Mouse (Mus musculus): ENCODE measurements around the gene Gm21987.

Gm21987 gene

DNA sequence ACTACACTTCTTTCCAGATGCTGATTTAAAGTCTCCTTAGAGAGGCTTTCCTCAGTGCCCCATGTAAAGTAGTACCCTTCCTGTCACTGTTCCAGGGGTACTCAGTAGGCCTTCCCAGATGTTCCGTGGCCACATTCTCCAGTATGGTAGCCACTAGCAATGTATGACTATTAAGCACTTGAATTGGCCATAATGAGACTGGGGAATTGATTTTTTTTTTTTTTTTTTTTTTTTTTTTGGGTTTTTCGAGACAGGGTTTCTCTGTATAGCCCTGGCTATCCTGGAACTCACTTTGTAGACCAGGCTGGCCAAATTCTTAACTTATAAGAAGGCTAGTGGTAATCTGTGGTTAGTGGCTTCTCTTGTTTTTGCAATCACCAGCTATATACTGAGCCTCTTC is 3.0 kb downstream of the Gm21987 start:
- no peak for DNase-seq (ENCODE audit: low spot score)

DNA sequence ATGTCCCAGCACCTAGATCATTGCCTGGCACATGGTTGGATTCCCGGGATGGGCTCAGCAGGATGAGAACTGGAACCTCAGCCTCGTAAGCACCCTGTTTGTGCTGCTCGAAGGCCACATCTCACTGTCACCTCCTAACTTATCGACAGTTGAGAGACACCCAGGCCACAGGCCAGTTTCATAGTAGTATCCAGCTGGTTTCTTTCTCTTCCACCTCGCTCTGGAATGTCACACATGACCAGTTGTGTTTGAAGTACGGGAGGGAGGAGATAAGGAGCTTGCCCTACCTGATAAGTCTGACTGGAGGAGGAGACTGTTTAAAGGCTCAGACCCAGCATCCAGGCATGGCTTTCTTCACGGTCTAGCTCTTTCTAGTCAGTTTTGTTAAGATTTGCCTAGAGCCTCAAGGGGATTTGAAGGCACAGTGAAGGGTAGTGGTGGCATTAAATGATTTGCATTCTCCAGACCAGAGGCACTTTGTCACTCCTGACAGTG is 3.6 kb downstream of the Gm21987 start:
- DNase-seq (ENCODE audit: low spot score) = no peak

DNA sequence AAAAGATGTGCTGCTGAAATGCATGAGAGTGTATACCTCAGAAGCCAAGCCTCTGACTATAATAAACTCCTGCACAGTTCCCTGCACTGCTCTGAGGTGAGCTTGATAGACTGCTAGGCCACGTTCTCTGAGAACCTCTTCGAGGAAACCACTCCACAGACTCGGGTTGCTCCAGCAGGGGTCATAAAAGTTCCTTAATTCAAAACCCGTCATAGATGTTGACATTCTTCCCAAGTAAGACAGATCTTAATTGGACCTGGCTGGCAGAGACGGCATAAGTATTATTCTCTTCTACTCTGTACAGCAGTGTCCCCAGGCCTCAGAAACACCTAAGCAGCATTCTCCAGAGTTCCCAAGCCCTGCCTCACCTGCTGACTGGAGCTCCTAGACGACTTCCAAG is 4.1 kb downstream of the Gm21987 start:
- no peak for DNase-seq (ENCODE audit: low spot score)

DNA sequence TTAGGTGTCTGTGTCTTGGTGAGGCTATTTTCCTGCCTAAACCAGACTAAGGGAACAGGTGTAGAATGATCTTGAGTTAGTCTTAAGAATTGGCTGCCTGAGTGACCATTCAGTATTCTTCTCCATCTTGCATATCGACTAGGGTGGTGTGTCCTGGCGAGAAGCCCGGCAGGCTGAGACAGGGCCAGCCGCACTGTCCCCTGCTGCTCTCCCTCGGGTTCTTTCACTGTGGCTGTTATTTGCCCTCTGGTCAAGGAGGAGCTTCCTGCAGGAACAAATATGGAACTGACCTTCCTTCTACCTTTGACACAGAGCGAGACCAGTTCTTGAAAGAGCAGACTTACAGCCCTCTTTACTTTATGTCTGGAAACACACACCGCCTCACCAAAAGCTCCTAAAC is 5.2 kb downstream of the Gm21987 start:
- no peak for DNase-seq (ENCODE audit: low spot score)

DNA sequence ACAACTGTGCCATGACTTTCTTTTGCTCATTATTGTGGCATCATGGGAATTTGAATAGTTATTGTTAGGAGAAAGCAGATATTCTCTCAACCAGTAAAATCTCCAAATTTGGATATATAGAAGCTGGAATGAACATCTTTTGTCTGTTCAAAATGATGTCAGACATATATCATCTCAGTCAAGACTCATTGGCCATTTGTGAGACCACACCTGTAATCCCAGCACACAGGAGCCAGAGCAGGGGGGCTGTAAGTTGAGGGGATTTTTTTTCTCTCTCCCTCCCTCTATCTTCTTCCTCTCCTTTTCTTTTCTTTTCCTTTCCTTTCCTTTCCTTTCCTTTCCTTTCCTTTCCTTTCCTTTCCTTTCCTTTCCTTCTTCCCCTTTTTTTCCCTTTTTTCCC is 6.0 kb downstream of the Gm21987 start:
- DNase-seq (ENCODE audit: low spot score) = no peak

DNA sequence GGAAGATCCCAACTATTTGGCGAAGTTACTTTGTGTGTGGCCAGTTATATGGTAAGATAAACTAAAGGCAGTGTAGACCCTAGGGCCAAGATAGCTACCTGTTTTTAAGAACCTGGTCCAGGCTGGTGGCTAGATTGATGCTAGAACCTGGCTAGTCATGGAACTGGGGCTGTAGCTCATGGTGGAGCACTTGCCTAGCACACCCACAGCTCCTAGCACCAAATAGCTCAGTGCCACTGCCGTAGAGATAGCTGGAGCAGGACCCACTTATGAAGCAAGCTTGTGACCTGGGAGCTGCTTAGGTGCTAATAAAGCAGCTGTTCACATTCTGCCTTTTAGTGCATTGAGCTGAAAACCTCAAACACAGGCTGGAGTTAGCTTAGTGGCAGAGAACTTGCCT is 6.8 kb downstream of the Gm21987 start:
- DNase-seq (ENCODE audit: low spot score) = no peak

DNA sequence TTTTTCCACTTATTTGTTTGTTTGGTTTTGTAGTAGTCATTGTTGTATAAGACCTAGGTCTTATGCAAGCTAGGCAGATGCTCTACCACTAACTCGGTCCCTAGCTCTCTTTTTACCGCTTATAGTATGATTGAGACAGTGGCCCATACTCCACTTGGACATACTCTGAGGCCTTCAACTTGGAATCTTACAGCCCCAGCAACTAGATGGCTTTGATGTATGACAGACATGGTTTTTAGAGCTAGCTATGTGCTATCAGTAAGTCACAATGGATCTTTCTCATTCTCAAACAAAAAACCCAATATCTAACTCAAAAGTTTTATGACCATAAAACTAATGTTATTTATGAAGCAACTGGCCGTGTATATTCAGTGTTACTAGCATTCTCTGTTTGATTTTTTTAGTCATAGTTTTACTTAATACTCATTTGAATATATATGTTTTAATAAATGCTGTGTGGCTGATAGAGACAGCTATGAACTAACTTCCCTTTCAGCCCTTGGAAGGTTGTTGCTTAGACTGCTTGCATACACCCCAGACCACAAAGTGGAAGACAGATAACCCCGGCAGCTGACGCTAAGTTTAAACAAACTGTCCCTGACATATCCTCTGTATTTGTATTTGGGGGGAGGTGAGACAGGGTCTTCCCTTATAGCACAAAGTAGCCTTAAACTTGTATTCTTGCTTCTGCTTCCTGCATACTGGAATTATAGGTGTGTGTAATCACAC is 7.5 kb downstream of the Gm21987 start:
- DNase-seq (ENCODE audit: low spot score) = no peak

DNA sequence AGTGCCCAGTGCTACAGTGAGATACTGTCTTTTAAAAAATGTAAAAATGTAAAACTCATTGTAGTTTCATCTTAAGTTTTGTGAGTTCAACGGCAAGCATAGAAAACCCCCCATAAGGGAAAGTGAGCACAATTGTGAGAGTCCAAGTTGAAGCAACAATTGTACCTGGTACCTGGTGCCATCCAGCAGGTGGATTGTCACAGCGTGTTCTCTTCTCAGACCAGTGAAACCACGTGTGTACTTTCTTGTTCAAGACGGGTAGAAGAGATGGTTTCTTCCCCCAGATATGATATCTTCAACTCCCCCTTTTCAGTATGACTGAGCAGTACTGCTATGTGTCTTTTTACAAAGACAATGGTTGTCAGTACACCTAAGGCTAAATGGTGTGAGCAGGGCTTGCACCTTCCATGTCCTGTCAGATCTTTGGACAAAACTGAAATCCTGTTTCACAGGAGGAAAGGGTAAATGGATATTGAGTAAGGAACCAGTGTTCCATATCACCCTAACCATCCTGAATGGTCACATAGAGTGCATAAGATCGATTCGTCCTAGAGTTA is 11.5 kb downstream of the Gm21987 start:
- DNase-seq (ENCODE audit: low spot score) = no peak

DNA sequence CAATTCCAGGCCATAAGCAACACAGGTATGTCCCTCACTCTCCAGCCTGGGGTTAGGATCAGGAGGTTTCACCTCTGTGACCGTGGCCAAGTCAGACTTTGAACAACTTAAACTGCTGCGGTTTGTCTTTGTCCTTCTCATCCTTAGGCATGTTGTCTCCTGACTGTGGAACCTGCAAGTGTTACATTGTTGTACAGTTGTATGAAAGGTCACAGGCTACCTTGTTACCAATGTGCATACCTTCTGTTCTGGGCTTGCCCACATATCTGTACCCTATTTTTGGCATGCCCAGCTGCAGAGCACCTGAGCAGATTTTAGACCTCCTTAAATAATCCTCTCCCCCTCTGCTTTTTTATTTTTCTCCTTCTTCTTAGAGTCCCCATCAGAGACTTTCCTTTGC is 12.4 kb downstream of the Gm21987 start:
- DNase-seq (ENCODE audit: low spot score) = no peak

DNA sequence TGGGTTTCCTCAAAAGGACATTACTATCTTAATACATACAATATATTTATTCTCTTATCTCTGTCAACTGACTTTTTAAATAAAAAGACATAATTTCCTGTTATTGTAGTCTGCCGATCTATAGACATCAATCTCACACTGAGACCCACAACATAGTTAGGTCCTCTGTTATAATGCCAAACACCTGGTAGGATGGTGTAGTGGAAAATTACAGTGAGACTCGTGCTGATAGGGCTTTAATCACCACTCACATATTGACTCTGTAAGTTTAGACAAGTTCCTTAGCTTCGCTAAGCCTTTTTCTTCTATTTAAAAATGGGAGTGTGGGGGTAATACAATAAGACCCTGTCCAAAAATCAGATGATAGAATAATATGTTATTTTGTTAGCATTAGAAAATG is 13.0 kb downstream of the Gm21987 start:
- DNase-seq (ENCODE audit: low spot score) = no peak

DNA sequence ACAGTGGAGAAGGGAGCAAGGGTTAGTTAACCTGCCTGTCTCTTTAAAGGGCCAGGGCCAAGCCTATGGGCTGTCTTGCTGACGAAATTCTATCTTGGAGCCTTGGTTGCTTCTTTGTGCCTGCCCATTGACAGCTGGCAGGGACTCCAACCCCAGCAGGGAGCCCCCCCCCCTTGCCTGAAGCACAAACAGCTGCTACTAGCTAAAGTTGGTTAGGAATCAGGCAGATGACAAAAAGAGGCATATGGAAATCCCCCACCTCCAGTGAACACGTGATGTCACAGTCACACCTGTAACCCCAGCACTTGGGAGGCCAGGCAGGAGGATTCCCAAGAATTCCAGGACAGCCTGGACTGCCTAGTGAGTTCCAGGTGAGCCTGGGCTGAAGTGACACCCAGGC is 13.5 kb downstream of the Gm21987 start:
- DNase-seq (ENCODE audit: low spot score) = no peak

DNA sequence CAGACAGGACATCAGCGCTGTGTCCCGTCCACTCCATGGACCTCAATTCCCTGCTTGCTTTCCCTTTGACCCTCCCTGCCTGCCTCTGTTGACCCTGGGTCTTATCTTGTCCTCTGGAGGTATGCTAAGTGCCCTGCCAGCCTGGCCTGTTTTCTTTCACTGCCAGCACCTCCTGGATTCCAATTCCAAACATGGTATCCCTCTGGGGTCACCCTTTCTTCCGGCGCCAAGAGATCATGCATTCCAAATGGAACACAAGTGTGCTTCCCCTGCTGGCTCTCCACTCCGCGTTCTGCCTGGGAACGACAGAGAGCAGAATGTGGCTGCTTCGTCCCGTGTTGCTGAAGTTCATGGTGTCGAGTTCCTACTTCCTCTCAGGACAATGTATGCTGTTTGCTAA is 15.1 kb downstream of the Gm21987 start, which contains the start of gene Popdc2:
TSS of gene Popdc2 (plus strand) at position 277 of the 400 bp plus-strand sequence.
- no peak for DNase-seq (ENCODE audit: low spot score)

DNA sequence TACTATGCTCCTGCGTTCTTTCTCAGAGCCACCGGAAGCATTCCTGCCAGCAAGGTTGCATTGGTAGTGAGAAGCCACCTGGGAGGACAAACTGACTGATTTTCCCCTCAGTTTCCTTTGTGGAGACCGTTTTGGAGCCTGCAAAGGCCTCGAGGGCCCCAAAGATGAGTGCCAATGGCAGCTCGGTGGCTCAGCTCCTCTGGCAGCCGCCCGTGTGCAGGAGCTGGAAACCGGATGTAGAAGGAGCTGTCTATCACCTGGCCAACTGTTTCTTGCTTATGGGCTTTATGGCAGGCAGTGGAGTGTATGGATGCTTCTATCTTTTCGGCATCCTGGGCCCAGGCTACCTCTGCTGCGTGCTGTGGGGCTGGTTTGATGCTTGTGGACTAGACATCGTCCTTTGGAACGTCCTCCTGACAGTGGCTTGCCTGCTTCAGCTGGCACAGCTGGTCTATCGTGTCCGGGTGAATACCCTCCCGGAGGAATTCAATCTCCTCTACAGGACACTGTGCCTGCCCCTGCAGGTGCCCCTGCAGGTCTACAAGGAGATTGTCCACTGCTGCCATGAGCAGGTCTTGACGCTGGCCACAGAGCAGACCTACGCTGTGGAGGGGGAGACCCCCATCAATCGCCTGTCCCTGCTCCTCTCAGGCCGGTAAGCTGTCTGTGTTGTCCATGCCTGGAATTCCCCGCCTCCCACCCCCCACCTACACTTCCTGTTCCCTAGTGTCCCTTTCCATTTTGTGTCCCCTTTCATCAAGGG is 15.8 kb downstream of the Gm21987 start:
- DNase-seq (ENCODE audit: low spot score) = no peak

DNA sequence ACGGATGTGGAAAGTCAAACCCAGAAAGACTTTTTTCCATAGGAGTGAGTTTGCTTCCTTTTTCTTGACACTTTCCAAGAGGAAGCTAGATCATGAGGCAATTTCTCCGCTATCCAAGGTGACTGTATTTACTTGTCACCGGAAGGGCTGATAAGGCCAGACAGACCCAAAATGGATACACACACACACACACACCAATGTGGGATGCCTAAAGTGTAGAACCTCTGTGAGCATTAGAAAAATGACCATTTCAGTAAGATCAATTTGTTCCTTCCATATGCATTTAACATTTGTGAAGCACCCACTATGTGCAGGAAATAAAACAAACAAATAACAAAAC is 16.4 kb downstream of the Gm21987 start:
- DNase-seq (ENCODE audit: low spot score) = no peak

DNA sequence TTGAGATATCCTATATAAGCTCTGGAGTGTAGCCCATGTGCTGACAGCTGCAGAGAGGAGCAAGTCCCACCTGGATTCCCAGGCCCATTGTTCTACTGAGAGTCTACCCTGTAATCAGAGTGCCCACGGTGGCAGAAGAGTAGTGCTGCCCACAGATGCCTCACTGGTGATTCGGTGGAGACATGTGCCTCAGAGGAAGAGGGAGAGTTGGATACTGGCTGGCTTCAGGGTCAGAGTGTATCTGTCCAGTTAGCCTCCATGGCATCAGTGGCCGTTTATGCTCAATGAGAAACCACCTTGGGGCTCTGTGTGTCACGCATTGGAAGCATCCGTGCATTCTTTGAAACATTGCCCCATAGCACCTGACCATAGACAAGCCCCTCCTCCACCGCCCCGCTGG is 16.8 kb downstream of the Gm21987 start:
- DNase-seq (ENCODE audit: low spot score) = no peak

DNA sequence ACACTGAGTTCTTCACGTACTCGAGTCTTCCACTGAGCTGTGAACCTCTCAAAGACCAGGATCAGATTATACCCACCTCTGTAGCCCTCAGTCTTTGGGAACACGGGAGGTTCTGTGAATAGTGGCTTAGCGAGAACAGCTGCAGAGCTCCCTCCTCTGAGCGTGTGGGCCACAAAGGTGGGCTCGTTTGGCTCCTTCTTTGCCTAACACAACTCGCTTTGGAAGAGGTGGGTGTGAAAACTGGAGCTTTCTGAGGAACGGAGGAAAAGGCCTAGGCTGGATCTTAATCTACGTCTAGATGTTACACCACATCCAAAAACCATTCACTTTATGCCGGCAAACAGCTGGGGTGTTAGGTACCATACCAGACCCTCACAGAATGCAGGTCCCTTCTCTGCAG is 18.6 kb downstream of the Gm21987 start:
- DNase-seq (ENCODE audit: low spot score) = no peak

DNA sequence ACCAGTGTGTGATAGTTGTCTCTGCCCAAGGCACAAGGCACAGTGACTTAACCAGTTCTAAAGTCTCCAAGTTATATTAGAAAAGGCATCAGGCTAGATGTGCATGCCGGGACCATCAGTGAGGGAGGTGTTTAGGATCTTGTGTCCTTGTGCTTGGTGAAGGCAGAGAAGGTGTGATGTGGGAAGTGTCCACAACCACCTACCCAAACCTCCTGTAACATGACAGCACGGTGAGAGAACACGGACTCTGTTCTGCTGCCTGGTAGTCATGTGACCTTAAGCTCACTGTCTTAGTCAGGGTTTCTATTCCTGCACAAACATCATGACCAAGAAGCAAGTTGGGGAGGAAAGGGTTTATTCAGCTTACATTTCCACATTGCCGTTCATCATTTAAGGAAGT is 19.4 kb downstream of the Gm21987 start:
- DNase-seq (ENCODE audit: low spot score) = no peak

DNA sequence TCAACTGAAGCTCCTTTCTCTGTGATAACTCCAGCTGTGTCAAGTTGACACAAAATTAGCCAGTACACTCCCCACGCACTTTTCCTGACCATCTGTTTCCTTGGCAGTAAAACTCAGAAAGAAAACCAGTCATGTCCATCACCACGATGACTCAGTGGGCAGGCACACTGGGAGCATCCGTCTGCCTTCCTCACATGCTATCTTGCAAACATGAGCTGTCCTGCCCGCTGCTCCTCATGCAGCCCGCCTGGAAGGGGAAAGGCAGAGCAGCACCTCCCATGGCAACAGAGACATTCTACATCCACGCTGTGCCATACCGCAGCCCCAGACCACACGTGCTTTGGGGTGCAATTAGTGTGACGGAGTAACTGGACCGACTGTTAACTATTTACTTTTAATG is 21.5 kb downstream of the Gm21987 start:
- DNase-seq (ENCODE audit: low spot score) = no peak

DNA sequence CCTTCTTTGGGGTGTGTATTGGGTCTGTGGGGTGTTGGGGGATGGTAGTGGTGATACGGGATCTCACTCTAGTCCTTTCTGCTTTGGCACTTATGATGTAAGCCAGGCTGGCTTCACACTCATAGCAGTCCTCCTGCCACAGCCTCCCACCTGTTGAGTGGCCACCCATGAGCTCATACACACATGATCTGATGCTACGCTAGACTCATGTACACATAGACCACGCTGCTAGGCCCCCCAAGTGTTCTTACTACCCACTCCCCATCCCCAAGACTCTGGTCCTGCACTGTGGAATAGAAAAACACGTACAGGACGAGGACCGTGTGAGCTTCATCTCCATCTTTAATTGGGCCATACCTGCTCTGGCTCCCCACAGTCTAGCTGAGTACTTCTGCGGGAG is 22.2 kb downstream of the Gm21987 start:
- no peak for DNase-seq (ENCODE audit: low spot score)

DNA sequence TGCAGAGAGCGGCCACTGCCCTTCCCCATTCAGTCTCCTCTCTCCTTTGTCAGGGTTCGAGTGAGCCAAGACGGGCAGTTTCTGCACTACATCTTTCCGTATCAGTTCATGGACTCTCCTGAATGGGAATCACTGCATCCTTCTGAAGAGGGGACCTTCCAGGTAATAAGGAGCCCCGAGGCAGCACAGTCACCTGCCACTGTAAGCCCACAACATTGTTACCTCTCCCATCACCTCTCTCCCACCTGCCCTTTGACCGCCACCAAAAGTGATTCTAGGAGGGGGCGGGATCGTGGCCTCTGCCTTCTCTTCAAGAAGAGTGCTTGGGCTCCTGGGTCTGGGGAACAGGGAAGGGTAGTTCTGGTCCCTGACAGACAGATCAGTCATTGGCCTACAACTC is 22.6 kb downstream of the Gm21987 start:
- no peak for DNase-seq (ENCODE audit: low spot score)

DNA sequence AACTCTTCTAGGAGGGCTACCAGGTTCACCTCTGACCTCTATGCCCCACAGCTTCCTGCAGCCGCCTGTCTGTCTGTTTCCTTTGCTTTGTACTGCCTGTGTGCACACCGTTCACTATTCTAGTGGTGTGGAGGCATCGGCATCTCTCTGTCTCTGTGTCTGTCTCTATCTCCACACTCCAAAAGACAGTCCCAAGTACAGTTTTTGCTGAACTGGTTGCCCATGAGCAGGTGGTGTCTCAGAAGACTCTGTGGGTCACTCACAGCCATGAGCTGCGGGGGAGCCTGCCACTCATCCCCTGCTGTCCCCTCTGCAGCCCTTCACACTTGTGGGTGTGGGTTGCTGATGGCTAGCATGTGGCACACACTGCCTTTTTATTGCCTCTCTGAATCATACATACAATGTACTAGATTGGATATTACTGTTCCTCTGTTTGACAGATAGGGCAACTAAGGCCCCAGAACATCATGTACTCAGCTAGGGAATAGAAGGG is 23.2 kb downstream of the Gm21987 start:
- DNase-seq (ENCODE audit: low spot score) = no peak

DNA sequence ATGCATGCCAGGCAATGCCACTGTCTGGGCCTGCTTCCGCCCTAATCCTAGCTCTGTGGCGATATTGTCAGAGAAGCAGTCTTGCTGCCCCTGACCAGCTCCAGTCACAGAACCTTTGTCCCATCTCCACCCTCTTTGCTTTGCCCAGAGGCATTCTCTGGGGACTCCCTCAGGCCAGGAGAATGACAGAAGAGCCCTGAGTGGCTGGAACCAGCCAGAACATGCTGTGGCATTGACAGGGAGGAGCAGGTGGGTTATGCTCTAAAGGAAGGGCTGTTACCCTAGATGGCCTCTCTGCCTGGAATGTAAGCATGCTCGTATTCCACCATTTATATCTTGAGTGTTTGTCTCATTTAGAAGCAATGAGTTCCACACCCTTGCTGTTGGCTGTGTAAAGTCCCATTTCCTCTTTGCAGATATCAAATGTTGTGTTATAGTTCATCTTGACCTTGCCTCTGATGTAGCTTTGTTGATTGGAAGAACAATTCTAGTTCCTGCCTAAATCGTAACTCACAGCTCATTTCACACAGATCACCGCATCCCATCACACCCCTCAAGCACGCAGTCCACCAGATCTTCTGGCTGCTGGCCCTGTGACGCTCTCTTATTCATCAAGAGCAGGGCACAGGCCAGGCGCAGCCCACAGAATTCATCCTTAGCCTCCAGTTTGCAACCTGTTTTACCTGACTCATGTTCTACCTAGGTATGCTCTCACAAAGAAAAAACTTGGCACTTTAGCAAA is 24.0 kb downstream of the Gm21987 start:
- no peak for DNase-seq (ENCODE audit: low spot score)
